Mouse (Mus musculus) megakaryocyte, embryonic 14.5 days (primary cell): ENCODE data around the gene Bscl2. TPM values are rescaled to one million over a fixed set of nuclear protein-coding genes. Genes with fewer than 3 reads are reported as not detected.
"Not testable (repeated sequence)": the region's sequence is repeated elsewhere in the genome, so short reads cannot be mapped to it uniquely, and the experiment has no call there.

Source experiments
- H3K27me3 ChIP-seq: replicated peaks from 2 replicates; pipeline ENCODE3; 2012; ENCODE audit warnings: inconsistent platforms
- H3K36me3 ChIP-seq: replicated peaks from 2 replicates; pipeline ENCODE3; 2012; ENCODE audit warnings: low read length, inconsistent platforms, mixed read lengths
- H3K4me1 ChIP-seq: 2 replicates; pipeline ENCODE4 v1.6.1; 2012; ENCODE audit warnings: inconsistent platforms
- H3K4me3 ChIP-seq: replicated peaks from 2 replicates; pipeline ENCODE3; 2012; ENCODE audit warnings: moderate library complexity, mild to moderate bottlenecking, inconsistent platforms
- H3K9me3 ChIP-seq: 2 replicates; pipeline ENCODE4 v1.6.1; 2012; ENCODE audit warnings: inconsistent platforms
- FLI1 ChIP-seq: IDR thresholded peaks from 2 replicates; pipeline ENCODE4 v1.6.1; 2012; ENCODE audit warnings: low read length, inconsistent platforms, mixed read lengths
- GATA1 ChIP-seq: IDR thresholded peaks from 3 replicates; pipeline ENCODE4 v1.6.1; 2012; ENCODE audit warnings: mixed read lengths, low read length, inconsistent platforms, borderline replicate concordance
- polyA plus RNA-seq: library from polyadenylated mRNA; stranded (reverse); fragments of >175 nt; gene quantifications from 2 replicates; pipeline ENCODE4 v1.2.3, GENCODE M21; 2012; ENCODE audit warnings: low replicate concordance; ENCODE audit not compliant: insufficient read depth

Bscl2 gene
- polyA plus RNA-seq, 1 experiment, result 124 TPM

GRCm38 (mm10) chr19:8829660-8830059 is 7.6 kb upstream of the Bscl2 start, which contains the start of gene AC129217.1:
Gene AC129217.1, plus strand, starts transcription at chr19:8829773.
- Histone ChIP-seq H3K4me3 (no peak within 1 kb of the TSS), H3K27me3 (no peaks in the 10 kb centered on the region), H3K36me3 (peaks cover 99% of the 10 kb centered on the region), H3K9me3 (no peaks in the 10 kb centered on the region), H3K4me1 (peaks cover 20% of the 10 kb centered on the region)
- TF ChIP-seq FLI1, result no peak
- no peak for TF ChIP-seq GATA1

- H3K36me3 ChIP-seq, result peaks cover 99% of the 10 kb centered on the region
- TF ChIP-seq GATA1, result no peak
- TF ChIP-seq FLI1, result no peak
- H3K27me3 ChIP-seq, result no peaks in the 10 kb centered on the region
- H3K9me3 ChIP-seq, result no peaks in the 10 kb centered on the region
- no peak overlapping the region for H3K4me3 ChIP-seq
- H3K4me1 ChIP-seq, result peaks cover 20% of the 10 kb centered on the region
Measured at GRCm38 (mm10) chr19:8830664-8831063, 6.6 kb upstream of the Bscl2 start.

GRCm38 (mm10) chr19:8831262-8831661 is 6.0 kb upstream of the Bscl2 start:
- H3K4me3 ChIP-seq, result no peak overlapping the region
- H3K36me3 ChIP-seq, result peaks cover 99% of the 10 kb centered on the region
- H3K4me1 ChIP-seq, result peaks cover 20% of the 10 kb centered on the region
- H3K9me3 ChIP-seq, result no peaks in the 10 kb centered on the region
- H3K27me3 ChIP-seq, result no peaks in the 10 kb centered on the region
- TF ChIP-seq FLI1 (no peak), GATA1 (no peak)

- peak overlapping the region; percentile 28 for H3K4me3 ChIP-seq
- no peaks in the 10 kb centered on the region for H3K27me3 ChIP-seq
- peaks cover 28% of the 10 kb centered on the region for H3K4me1 ChIP-seq
- H3K36me3 ChIP-seq, result peaks cover 83% of the 10 kb centered on the region
- H3K9me3 ChIP-seq, result no peaks in the 10 kb centered on the region
- TF ChIP-seq GATA1 (no peak), FLI1 (no peak)
Measured at GRCm38 (mm10) chr19:8832971-8833370, 4.3 kb upstream of the Bscl2 start.

GRCm38 (mm10) chr19:8836327-8836726 is 940 bp upstream of the Bscl2 start:
- not testable (repeated sequence) for H3K27me3 ChIP-seq, H3K4me3 ChIP-seq, H3K9me3 ChIP-seq
- Histone ChIP-seq H3K36me3 (peaks cover 61% of the 10 kb centered on the region), H3K4me1 (peaks cover 48% of the 10 kb centered on the region)

GRCm38 (mm10) chr19:8838041-8838730 is 919 bp downstream of the Bscl2 start:
- no peak for TF ChIP-seq FLI1
- TF ChIP-seq GATA1, result no peak
- peak overlapping the region; percentile 93 for H3K4me3 ChIP-seq
- H3K9me3 ChIP-seq, result no peaks in the 10 kb centered on the region
- H3K27me3 ChIP-seq, result no peaks in the 10 kb centered on the region
- peaks cover 59% of the 10 kb centered on the region for H3K36me3 ChIP-seq
- H3K4me1 ChIP-seq, result peaks cover 58% of the 10 kb centered on the region

- H3K36me3 ChIP-seq, result peaks cover 56% of the 10 kb centered on the region
- H3K4me3 ChIP-seq, result peak within 1 kb of the TSS; percentile 94
- H3K27me3 ChIP-seq, result no peaks in the 10 kb centered on the region
- no peaks in the 10 kb centered on the region for H3K9me3 ChIP-seq
- peaks cover 59% of the 10 kb centered on the region for H3K4me1 ChIP-seq
- TF ChIP-seq GATA1 (no peak), FLI1 (no peak)
Measured at GRCm38 (mm10) chr19:8839103-8839907, 2.0 kb downstream of the Bscl2 start, which contains the start of gene Gng3. Gene Gng3, minus strand, starts transcription at chr19:8839194.

- TF ChIP-seq FLI1 (no peak), GATA1 (no peak)
- peaks cover 55% of the 10 kb centered on the region for H3K36me3 ChIP-seq
- peaks cover 62% of the 10 kb centered on the region for H3K4me1 ChIP-seq
- no peaks in the 10 kb centered on the region for H3K27me3 ChIP-seq
- no peaks in the 10 kb centered on the region for H3K9me3 ChIP-seq
- H3K4me3 ChIP-seq, result peak overlapping the region; percentile 94
Measured at GRCm38 (mm10) chr19:8839908-8840791, 2.9 kb downstream of the Bscl2 start.

GRCm38 (mm10) chr19:8841012-8841411 is 3.7 kb downstream of the Bscl2 start:
- peaks cover 55% of the 10 kb centered on the region for H3K36me3 ChIP-seq
- H3K27me3 ChIP-seq, result no peaks in the 10 kb centered on the region
- peak overlapping the region; percentile 94 for H3K4me3 ChIP-seq
- TF ChIP-seq GATA1, result no peak
- TF ChIP-seq FLI1, result no peak
- no peaks in the 10 kb centered on the region for H3K9me3 ChIP-seq
- H3K4me1 ChIP-seq, result peaks cover 62% of the 10 kb centered on the region
